Mouse (Mus musculus): ENCODE results near the gene Olfml2b. TPM values are rescaled to one million over a fixed set of nuclear protein-coding genes. Genes with fewer than 3 reads are reported as not detected.

Olfml2b gene
- polyA plus RNA-seq, 1 experiment from 2014 or later = 4.5 TPM

DNA sequence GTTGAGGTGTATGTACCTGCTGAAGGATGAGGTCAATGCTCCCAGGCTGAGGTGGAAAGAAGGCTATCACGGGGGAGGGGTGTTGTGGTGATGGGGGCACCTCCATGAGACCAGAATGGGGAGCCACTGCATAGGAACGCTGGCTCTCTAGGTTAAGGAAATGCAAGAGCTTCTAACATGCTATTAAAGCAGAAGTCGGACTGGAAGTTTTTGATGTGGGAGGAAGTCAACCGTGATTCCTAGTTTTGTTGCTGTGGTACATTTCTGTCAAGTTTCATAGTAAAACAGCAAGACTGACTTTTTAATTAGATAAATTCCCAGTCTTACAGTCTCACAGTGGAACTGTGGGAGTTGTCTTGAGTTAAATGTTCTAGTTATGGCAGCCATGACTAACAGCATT, 61.7 kb downstream of the Olfml2b start:
- H3K4me2 ChIP-seq (replicated peaks; ENCODE audit: low read depth, low read length) = no peak overlapping the region
- H3K9ac ChIP-seq (ENCODE audit: low read depth, low read length) = no peak overlapping the region
- H3K27me3 ChIP-seq (ENCODE audit: control insufficient read depth, insufficient read depth, low read length) = no peaks in the 10 kb centered on the region
- H3K4me1 ChIP-seq (replicated peaks; ENCODE audit: control insufficient read depth, insufficient read depth, low read length) = no peaks in the 10 kb centered on the region
- H3K4me3 ChIP-seq (ENCODE audit: low read depth, low read length) = no peak overlapping the region
- no peaks in the 10 kb centered on the region for H3K9me3 ChIP-seq (ENCODE audit: control insufficient read depth, low read length)
- H3K36me3 ChIP-seq (ENCODE audit: control insufficient read depth, insufficient read depth, low read length) = no peaks in the 10 kb centered on the region
- H3K27ac ChIP-seq (ENCODE audit: low read depth, low read length) = no peak overlapping the region
- DNase-seq (ENCODE audit: low spot score) = no peak
- WGBS = 94% methylated on average over 4 of the region's 4 CpGs
- ATAC-seq (ENCODE audit: low FRiP score) = no peak

DNA sequence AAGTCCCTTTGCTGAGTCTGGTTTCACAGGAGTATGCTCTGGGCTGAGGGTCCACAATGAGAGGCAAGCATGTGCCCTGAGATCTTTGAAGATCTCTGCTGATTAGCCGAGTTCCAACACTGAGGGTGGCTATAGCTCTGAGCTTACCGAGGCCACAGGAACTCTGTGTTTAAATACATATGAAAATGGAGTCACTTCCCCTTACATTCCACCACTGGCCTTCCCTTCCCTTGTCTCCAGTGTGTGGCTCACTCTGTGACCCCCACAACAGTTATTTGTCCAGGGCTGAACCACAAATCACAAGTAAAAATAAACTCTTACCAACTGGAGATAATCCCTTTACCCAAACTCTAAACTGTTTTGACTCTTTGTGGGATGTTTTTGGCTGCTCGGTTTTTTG, 64.7 kb downstream of the Olfml2b start:
- Histone ChIP-seq H3K9ac (ENCODE audit: low read depth, low read length) (no peak overlapping the region), H3K4me3 (ENCODE audit: low read depth, low read length) (no peak overlapping the region)
- 83% methylated on average over 3 of the region's 3 CpGs for WGBS

DNA sequence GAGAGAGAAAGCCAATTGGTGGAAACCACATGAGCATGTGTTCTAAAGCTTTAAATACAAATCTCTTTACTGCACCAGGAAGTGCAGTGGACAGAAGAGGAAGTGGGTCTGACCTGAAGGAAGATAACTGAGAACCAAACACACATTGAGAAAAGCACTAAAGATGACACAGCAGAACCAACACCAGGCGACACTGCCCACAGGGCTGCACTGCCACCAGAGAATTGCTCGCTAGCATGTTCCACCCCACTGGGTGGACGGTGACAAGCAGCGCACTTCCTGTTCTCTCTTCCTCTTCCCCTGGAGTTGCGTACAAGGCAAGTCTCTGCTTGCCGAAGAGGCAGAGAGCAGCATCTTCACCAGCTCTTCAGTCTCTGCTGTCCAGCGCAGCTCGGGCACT, 65.1 kb downstream of the Olfml2b start:
- H3K4me2 ChIP-seq (replicated peaks; ENCODE audit: low read depth, low read length) = no peak overlapping the region
- H3K9me3 ChIP-seq (ENCODE audit: control insufficient read depth, low read length) = no peaks in the 10 kb centered on the region
- 92% methylated on average over 8 of the region's 8 CpGs for WGBS
- H3K4me1 ChIP-seq (replicated peaks; ENCODE audit: control insufficient read depth, insufficient read depth, low read length) = no peaks in the 10 kb centered on the region
- H3K36me3 ChIP-seq (ENCODE audit: control insufficient read depth, insufficient read depth, low read length) = no peaks in the 10 kb centered on the region
- DNase-seq (ENCODE audit: low spot score) (no peak), ATAC-seq (ENCODE audit: low FRiP score) (no peak)
- H3K27me3 ChIP-seq (ENCODE audit: control insufficient read depth, insufficient read depth, low read length) = no peaks in the 10 kb centered on the region
- H3K9ac ChIP-seq (ENCODE audit: low read depth, low read length) = no peak overlapping the region
- no peak overlapping the region for H3K27ac ChIP-seq (ENCODE audit: low read depth, low read length)
- H3K4me3 ChIP-seq (ENCODE audit: low read depth, low read length) = no peak overlapping the region

More for the DNA sequence above, 64.7 kb downstream of the Olfml2b start:
- H3K27ac ChIP-seq (ENCODE audit: low read depth, low read length) = no peak overlapping the region
- no peaks in the 10 kb centered on the region for H3K36me3 ChIP-seq (ENCODE audit: control insufficient read depth, insufficient read depth, low read length)
- no peaks in the 10 kb centered on the region for H3K27me3 ChIP-seq (ENCODE audit: control insufficient read depth, insufficient read depth, low read length)
- no peak overlapping the region for H3K4me2 ChIP-seq (replicated peaks; ENCODE audit: low read depth, low read length)
- no peaks in the 10 kb centered on the region for H3K4me1 ChIP-seq (replicated peaks; ENCODE audit: control insufficient read depth, insufficient read depth, low read length)
- H3K9me3 ChIP-seq (ENCODE audit: control insufficient read depth, low read length) = no peaks in the 10 kb centered on the region
- no peak for DNase-seq (ENCODE audit: low spot score)
- ATAC-seq (ENCODE audit: low FRiP score) = no peak

DNA sequence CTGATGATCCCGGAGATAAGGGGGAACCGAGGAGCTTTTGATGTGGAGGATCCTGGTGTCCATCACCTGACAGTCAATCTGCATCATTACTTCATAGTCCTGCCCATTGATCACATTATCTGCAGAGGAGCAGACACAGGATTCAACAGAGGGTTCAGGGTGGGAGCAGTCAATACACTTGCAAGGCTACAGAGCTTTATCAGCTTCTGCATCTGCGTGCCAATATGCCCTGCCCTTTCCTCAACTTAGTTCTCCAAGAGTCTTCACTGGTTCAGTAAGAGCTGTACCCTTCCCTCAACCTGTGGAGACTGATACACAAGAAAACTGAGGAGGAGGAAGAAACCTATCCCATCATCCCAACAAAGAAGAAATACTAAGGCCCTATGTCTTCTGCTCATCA, 65.6 kb downstream of the Olfml2b start:
- Histone ChIP-seq H3K9me3 (ENCODE audit: control insufficient read depth, low read length) (no peaks in the 10 kb centered on the region), H3K36me3 (ENCODE audit: control insufficient read depth, insufficient read depth, low read length) (no peaks in the 10 kb centered on the region), H3K4me3 (ENCODE audit: low read depth, low read length) (no peak overlapping the region), H3K4me2 (replicated peaks; ENCODE audit: low read depth, low read length) (no peak overlapping the region), H3K4me1 (replicated peaks; ENCODE audit: control insufficient read depth, insufficient read depth, low read length) (no peaks in the 10 kb centered on the region), H3K27me3 (ENCODE audit: control insufficient read depth, insufficient read depth, low read length) (no peaks in the 10 kb centered on the region), H3K9ac (ENCODE audit: low read depth, low read length) (no peak overlapping the region), H3K27ac (ENCODE audit: low read depth, low read length) (no peak overlapping the region)
- 93% methylated on average over 3 of the region's 3 CpGs for WGBS
- ATAC-seq (ENCODE audit: low FRiP score) (no peak), DNase-seq (ENCODE audit: low spot score) (no peak)

DNA sequence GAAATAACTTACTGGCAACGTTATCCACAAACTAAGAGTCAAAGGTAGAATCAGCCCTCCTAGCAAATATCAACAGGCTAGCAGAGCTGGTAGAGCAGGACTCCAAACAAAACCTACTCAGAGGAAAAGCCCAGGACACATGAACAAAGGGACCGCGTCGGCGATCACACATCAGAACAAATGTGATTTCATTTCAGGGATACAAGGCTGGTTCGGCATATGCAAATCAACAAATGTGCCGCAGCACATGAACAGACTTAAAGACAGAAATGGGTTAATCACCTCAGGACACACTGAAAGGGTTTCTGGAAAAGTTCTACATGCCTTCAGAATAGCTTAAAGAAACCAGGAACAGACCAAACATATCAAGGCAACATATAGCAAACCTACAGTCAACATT, 67.4 kb downstream of the Olfml2b start:
- Histone ChIP-seq H3K27me3 (ENCODE audit: control insufficient read depth, insufficient read depth, low read length) (no peaks in the 10 kb centered on the region), H3K4me3 (ENCODE audit: low read depth, low read length) (no peak overlapping the region), H3K36me3 (ENCODE audit: control insufficient read depth, insufficient read depth, low read length) (no peaks in the 10 kb centered on the region), H3K9me3 (ENCODE audit: control insufficient read depth, low read length) (no peaks in the 10 kb centered on the region), H3K4me1 (replicated peaks; ENCODE audit: control insufficient read depth, insufficient read depth, low read length) (no peaks in the 10 kb centered on the region), H3K4me2 (replicated peaks; ENCODE audit: low read depth, low read length) (no peak overlapping the region), H3K27ac (ENCODE audit: low read depth, low read length) (no peak overlapping the region), H3K9ac (ENCODE audit: low read depth, low read length) (no peak overlapping the region)
- DNase-seq (ENCODE audit: low spot score) (no peak), ATAC-seq (ENCODE audit: low FRiP score) (no peak)
- WGBS = 93% methylated on average over 7 of the region's 7 CpGs

DNA sequence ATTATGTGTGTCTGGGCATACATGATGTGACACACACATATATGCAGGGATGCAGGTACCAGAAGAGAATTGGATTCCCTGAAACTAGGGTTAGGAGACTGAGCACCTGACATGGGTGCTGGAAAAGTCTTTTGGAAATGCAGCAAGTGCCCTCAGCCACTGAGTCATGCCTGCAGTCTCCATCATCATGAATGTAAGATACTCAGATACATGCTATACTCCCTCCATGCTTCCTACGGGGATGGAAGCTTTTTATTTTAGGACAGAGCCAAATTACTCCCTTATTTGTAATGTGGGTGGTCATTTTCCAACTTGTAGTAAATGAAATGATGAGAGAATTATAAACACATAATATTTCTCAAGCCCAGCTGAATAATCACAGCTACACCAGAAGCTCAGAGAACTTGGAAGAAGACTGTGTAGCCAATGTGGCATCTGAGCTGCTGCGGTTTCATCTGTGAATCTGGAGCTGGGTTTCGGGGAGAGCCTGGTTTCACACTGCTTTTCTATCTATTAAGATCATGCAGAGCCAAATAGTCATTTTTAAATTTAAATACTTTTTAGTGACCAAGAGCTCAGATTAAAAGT, 73.0 kb downstream of the Olfml2b start:
- H3K4me3 ChIP-seq (ENCODE audit: low read depth, low read length) = no peak overlapping the region
- H3K4me1 ChIP-seq (replicated peaks; ENCODE audit: control insufficient read depth, insufficient read depth, low read length) = no peaks in the 10 kb centered on the region
- no peak overlapping the region for H3K4me2 ChIP-seq (replicated peaks; ENCODE audit: low read depth, low read length)
- no peak for ATAC-seq (ENCODE audit: low FRiP score)
- DNase-seq (ENCODE audit: low spot score) = no peak
- 96% methylated on average over 3 of the region's 3 CpGs for WGBS
- no peaks in the 10 kb centered on the region for H3K36me3 ChIP-seq (ENCODE audit: control insufficient read depth, insufficient read depth, low read length)
- H3K27ac ChIP-seq (ENCODE audit: low read depth, low read length) = no peak overlapping the region
- no peak overlapping the region for H3K9ac ChIP-seq (ENCODE audit: low read depth, low read length)
- no peaks in the 10 kb centered on the region for H3K27me3 ChIP-seq (ENCODE audit: control insufficient read depth, insufficient read depth, low read length)
- no peaks in the 10 kb centered on the region for H3K9me3 ChIP-seq (ENCODE audit: control insufficient read depth, low read length)

DNA sequence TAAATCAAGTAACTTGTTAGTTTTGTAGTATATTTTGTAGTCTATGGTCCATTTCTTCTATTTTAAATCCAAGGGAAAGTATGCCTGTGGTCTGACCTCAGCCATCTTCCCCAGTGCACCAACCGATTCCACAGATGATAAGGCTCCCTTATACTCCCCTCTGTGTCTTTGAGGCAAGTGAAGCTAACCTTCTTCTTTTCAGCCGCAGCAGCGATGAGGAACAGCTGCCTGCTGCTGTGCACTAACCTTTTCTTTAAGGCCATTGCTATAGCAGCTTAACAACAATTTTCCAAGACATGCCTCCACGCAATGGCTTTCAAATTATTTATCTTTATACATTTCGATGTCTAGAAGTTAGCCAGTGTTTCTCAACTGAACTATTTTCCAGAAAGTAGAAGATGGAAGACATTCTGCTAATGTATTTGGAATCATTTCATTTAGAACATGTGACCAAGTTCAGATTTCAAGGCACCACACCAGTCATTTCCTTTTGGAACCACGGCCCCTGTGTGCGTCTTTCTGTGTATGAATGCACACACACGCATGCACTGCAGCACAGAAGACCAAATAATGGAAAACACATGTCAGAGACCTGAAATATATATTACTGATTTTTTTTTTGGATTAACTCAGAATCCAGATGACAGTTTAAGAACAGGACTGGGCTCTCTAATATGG, 73.9 kb downstream of the Olfml2b start:
- no peaks in the 10 kb centered on the region for H3K4me1 ChIP-seq (replicated peaks; ENCODE audit: control insufficient read depth, insufficient read depth, low read length)
- no peak overlapping the region for H3K27ac ChIP-seq (ENCODE audit: low read depth, low read length)
- WGBS = 68% methylated on average over 8 of the region's 8 CpGs
- H3K9ac ChIP-seq (ENCODE audit: low read depth, low read length) = no peak overlapping the region
- H3K9me3 ChIP-seq (ENCODE audit: control insufficient read depth, low read length) = no peaks in the 10 kb centered on the region
- DNase-seq (ENCODE audit: low spot score) (no peak), ATAC-seq (ENCODE audit: low FRiP score) (no peak)
- H3K4me2 ChIP-seq (replicated peaks; ENCODE audit: low read depth, low read length) = no peak overlapping the region
- no peaks in the 10 kb centered on the region for H3K27me3 ChIP-seq (ENCODE audit: control insufficient read depth, insufficient read depth, low read length)
- H3K4me3 ChIP-seq (ENCODE audit: low read depth, low read length) = no peak overlapping the region
- no peaks in the 10 kb centered on the region for H3K36me3 ChIP-seq (ENCODE audit: control insufficient read depth, insufficient read depth, low read length)

DNA sequence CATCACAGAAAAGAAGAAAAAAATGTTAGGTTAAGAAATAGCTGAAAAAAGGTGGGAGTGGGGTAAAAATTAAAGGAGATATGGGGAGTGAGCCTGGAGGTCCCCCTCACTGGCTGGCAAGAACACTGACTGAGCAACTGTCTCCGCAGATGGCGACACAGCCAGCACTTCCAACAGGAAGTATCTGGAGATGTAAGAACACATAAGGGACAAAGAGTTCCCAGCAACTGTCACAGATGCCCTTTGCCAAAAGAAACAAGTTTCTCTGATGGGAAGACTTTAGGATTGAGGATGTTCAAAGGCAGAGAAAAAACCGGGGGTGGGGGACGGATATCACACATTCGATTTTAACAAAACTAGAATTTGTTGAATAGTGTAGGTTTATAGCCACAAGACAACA, 77.2 kb downstream of the Olfml2b start:
- Histone ChIP-seq H3K4me1 (replicated peaks; ENCODE audit: control insufficient read depth, insufficient read depth, low read length) (no peaks in the 10 kb centered on the region), H3K9ac (ENCODE audit: low read depth, low read length) (no peak overlapping the region), H3K4me3 (ENCODE audit: low read depth, low read length) (no peak overlapping the region), H3K36me3 (ENCODE audit: control insufficient read depth, insufficient read depth, low read length) (no peaks in the 10 kb centered on the region), H3K9me3 (ENCODE audit: control insufficient read depth, low read length) (no peaks in the 10 kb centered on the region), H3K27me3 (ENCODE audit: control insufficient read depth, insufficient read depth, low read length) (no peaks in the 10 kb centered on the region), H3K27ac (ENCODE audit: low read depth, low read length) (no peak overlapping the region), H3K4me2 (replicated peaks; ENCODE audit: low read depth, low read length) (no peak overlapping the region)
- ATAC-seq (ENCODE audit: low FRiP score) = no peak
- WGBS = 89% methylated on average over 5 of the region's 5 CpGs
- DNase-seq (ENCODE audit: low spot score) = no peak

DNA sequence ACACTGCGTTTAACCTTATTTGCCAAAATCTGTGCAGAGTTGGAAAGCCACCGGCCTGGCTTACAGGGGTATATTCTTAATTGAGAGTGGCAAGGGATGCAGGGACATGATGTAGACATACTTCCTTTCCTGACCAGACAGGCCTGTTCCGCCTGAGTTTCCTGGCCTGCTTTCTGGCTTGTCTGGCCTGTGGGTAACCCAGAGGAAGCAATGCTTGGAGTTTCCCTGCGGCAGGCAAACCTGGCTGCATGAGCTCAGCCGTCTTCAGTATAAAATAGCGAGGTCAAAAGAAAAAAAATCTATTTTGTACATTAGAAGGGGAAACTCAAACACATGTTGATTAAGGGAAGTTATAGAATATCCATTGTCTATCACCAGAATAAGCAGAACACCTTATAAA, 84.2 kb downstream of the Olfml2b start:
- Histone ChIP-seq H3K9me3 (ENCODE audit: control insufficient read depth, low read length) (no peaks in the 10 kb centered on the region), H3K27me3 (ENCODE audit: control insufficient read depth, insufficient read depth, low read length) (no peaks in the 10 kb centered on the region), H3K9ac (ENCODE audit: low read depth, low read length) (no peak overlapping the region), H3K4me3 (ENCODE audit: low read depth, low read length) (no peak overlapping the region), H3K4me2 (replicated peaks; ENCODE audit: low read depth, low read length) (no peak overlapping the region), H3K27ac (ENCODE audit: low read depth, low read length) (no peak overlapping the region), H3K36me3 (ENCODE audit: control insufficient read depth, insufficient read depth, low read length) (no peaks in the 10 kb centered on the region), H3K4me1 (replicated peaks; ENCODE audit: control insufficient read depth, insufficient read depth, low read length) (no peaks in the 10 kb centered on the region)
- 82% methylated on average over 6 of the region's 6 CpGs for WGBS
- no peak for ATAC-seq (ENCODE audit: low FRiP score)
- DNase-seq (ENCODE audit: low spot score) = no peak
